Mouse (Mus musculus) bone marrow, adult 2 months (tissue): ENCODE measurements at regions not wholly inside any gene's neighbourhood (a gene's known extent, or its start where the extent isn't known, plus 50 kb on each side); places are given as distances from the start of the nearest gene placed in this dataset.

Experiments used
- H3K27ac ChIP-seq: fragments of 200-500 bp; 2 replicates; pipeline ENCODE4 v1.5.1; 2012; ENCODE audit warnings: low read depth, mild to moderate bottlenecking, control low read depth, inconsistent platforms, low read length; ENCODE audit not compliant: control insufficient read depth, poor library complexity, insufficient read depth
- H3K4me1 ChIP-seq: fragments of 200-500 bp; 2 replicates; pipeline ENCODE4 v1.6.1; 2011; ENCODE audit warnings: low read length; ENCODE audit not compliant: control insufficient read depth, insufficient read depth
- H3K4me3 ChIP-seq: fragments of 200-500 bp; replicated peaks from 2 replicates; pipeline ENCODE3; 2011; ENCODE audit warnings: mild to moderate bottlenecking, low read depth, low read length, control low read depth; ENCODE audit not compliant: control insufficient read depth
- CTCF ChIP-seq: fragments of 200-500 bp; IDR thresholded peaks from 2 replicates; pipeline ENCODE4 v1.5.1; 2011; ENCODE audit warnings: low read length, control low read depth; ENCODE audit not compliant: control insufficient read depth, insufficient read depth
- POLR2A ChIP-seq: fragments of 200-500 bp; IDR thresholded peaks from 2 replicates; pipeline ENCODE4 v1.6.1; 2011; ENCODE audit warnings: low read depth, mild to moderate bottlenecking, control low read depth, low read length, borderline replicate concordance; ENCODE audit not compliant: control insufficient read depth
- WGBS: fragments of 180-500 bp; shearing (Covaris S2); methylation state at CpG from one replicate; pipeline ENCODE4 v1.1.7; 2018; 5-methylcytosine and 5-hydroxymethylcytosine counted together

DNA sequence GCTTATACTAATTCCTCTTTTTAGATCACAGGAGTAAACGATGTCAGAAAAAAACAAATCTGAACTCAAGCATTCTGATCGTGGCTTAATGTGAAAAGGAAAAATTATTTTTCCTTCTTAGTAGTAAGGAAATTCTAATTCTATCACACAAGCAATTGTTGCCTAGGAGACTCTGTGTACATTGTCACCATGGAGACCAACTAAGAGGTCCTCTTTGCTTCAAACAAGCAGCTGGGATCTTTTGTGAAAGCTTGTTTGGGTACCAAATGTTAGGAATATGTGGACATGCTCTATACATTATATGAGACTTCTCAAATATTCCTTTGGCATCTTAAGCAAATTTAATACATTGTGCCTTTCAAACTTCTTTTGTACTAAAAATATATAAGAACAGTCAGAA lies 345.9 kb upstream of the Atp10a start:
- WGBS: 66% methylated on average over 2 of the region's 2 CpGs
- Histone ChIP-seq H3K4me1 (no peaks in the 10 kb centered on the region), H3K27ac (no peak overlapping the region), H3K4me3 (no peak overlapping the region)
- TF ChIP-seq POLR2A: no peak
- TF ChIP-seq CTCF: no peak

DNA sequence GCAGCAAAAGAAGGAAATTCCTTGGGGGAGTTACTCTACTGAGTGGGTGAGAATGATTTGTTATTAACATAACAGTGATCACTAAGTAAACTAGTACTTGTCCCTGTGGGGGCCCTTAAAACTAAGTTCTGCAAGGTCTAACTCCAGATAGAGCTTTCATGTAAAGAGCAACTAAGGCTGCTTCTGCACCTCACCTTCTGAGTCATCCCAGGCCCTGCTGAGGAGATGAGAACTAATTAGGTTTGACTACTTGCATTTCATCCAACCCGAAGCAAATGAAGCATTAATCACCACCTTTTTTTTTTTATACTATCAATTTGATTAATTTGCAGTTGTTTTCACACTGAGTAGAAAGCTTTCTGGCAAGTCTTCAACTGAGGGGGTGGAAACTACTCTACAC lies 333.6 kb upstream of the Atp10a start:
- Histone ChIP-seq H3K4me3 (no peak overlapping the region), H3K4me1 (no peaks in the 10 kb centered on the region), H3K27ac (no peak overlapping the region)
- 50% methylated on average over 1 of the region's 1 CpGs for WGBS
- no peak for TF ChIP-seq CTCF
- TF ChIP-seq POLR2A: no peak

GRCm38 (mm10) chr7:58367384-58367783 lies 288.6 kb upstream of the Atp10a start:
- H3K27ac ChIP-seq: no peak overlapping the region
- no peak overlapping the region for H3K4me3 ChIP-seq
- 74% methylated on average over 1 of the region's 1 CpGs for WGBS
- TF ChIP-seq POLR2A: no peak
- no peak for TF ChIP-seq CTCF
- H3K4me1 ChIP-seq: no peaks in the 10 kb centered on the region

GRCm38 (mm10) chr7:58383401-58383800 lies 272.6 kb upstream of the Atp10a start:
- H3K27ac ChIP-seq: no peak overlapping the region
- TF ChIP-seq CTCF (no peak), POLR2A (no peak)
- WGBS: 62% methylated on average over 1 of the region's 1 CpGs
- H3K4me3 ChIP-seq: no peak overlapping the region
- no peaks in the 10 kb centered on the region for H3K4me1 ChIP-seq

GRCm38 (mm10) chr7:58388326-58388725 lies 267.6 kb upstream of the Atp10a start:
- H3K4me1 ChIP-seq: no peaks in the 10 kb centered on the region
- no peak overlapping the region for H3K27ac ChIP-seq
- H3K4me3 ChIP-seq: no peak overlapping the region
- WGBS: 49% methylated on average over 1 of the region's 1 CpGs
- TF ChIP-seq POLR2A: no peak
- TF ChIP-seq CTCF: no peak

DNA sequence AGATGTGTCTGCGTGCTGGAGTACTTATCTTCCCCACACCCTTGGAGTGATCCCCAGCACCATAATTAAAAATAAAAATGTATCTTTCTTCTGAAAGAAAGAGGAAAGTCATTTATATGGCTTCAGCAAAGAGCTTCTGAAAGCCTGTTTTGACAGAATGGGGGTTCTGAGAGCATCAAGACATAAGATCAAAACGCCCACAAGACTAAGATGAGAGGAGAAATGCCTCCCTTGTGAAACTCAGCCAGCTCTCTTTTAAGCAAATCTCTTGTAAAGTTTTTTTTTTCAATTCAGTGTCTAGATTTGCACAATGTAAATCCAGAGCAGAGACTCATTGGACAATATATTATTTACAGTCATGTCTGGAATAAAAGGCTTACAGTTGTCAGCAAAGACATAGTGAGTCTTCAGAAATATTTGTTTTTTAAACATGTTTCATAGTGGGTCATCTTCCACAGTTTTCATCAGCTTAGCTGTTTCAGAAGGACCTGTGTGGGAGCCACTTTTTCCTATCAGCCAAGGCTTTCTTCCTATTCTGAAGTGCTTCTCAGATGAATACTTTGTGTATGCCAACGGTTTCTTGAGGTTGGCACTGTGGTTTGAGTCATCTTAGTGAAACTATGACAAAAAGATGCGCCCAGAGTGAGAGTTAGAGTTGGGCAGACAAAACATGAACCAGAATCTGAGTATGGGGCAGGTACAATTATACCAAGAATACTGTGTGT lies 263.4 kb upstream of the Atp10a start:
- Histone ChIP-seq H3K4me3 (no peak overlapping the region), H3K27ac (no peak overlapping the region), H3K4me1 (no peaks in the 10 kb centered on the region)
- 66% methylated on average over 4 of the region's 4 CpGs for WGBS
- no peak for TF ChIP-seq CTCF

DNA sequence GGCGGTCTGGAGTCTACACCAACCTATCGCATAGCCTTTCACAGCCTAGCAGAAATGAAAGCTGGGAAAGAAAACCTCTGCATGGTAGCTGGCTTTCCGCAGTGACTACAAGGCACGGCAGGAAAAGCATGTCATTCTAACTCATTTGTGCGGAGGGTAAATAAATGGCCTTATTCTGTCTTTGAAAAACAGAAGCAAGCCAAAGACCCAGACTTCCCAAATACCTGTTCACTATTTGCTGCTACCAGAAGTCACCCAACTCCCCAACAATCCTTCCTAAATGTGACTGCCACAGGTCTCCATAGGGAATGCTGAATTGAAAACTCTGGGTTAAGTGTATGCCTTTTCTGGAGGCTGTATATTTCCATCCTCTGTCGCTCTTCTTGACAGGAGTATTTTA lies 258.0 kb upstream of the Atp10a start:
- Histone ChIP-seq H3K4me3 (no peak overlapping the region), H3K27ac (no peak overlapping the region), H3K4me1 (no peaks in the 10 kb centered on the region; the same call in 1 of the 2 replicates)
- 27% methylated on average over 6 of the region's 6 CpGs for WGBS
- TF ChIP-seq CTCF: no peak
- TF ChIP-seq POLR2A: no peak

DNA sequence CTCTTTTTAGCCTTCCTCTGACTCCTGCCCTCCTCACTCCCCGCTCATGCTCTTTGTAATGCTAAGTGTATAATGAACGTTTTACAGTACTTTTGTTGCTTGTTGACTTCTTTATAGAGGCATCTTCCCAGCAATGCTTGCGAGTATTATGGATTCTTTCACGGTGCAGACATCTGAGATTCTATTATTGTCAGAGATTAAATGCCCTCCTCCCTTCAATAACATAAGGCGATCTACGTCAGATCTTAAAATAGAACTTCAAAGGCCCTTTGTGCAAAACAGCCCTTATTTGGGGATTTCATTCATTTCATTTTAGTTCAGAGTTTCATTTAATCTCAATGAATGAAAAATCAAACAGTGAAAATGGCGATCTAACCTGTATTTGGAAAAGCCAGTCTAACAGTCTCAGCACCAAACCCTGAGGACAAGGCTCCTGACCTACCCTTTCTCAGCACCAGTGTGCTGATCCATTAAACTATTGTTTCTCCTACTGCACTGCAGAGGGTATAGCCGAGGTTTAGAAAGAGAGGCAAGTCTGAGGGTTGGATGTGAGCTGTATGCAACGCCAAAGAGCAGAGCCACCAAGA lies 257.3 kb upstream of the Atp10a start:
- H3K4me3 ChIP-seq: peak overlapping the region; percentile 80
- WGBS: 5% methylated on average over 9 of the region's 9 CpGs
- H3K27ac ChIP-seq: 0 out of 2 replicates have a peak overlapping the region, but pooled peaks have one; percentile 4
- no peak for TF ChIP-seq POLR2A
- TF ChIP-seq CTCF: no peak
- H3K4me1 ChIP-seq: no peaks in the 10 kb centered on the region; the same call in 1 of the 2 replicates
